Mouse (Mus musculus): ENCODE results near the gene Cul9.

DNA sequence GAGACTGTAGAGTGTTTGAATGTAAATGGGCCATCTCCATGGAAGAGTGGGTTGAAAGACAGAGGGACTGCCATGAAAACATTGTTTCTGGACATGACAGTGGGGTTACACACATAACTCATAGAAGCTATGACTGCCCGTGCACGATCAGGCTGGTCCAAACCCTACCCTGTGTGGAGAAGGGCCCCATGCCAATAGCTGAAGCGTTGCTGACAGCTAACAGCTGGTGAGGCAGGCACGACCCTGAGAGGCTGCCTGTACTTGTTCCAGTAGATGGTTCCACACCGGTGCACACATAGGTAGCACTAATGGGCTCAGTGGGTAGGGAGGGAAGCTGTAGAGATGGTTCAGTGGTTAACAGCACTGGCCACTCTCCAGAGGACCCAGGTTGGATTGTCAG lies 50.7 kb downstream of the Cul9 start:
- TF ChIP-seq HCFC1 (IDR thresholded peaks at IDR 0.05; ENCODE audit: borderline replicate concordance, insufficient read depth, low read length) (no peak), ZNF384 (IDR thresholded peaks at IDR 0.05; ENCODE audit: low read depth, low read length) (no peak), CHD2 (IDR thresholded peaks at IDR 0.05; ENCODE audit: low read depth, low read length) (no peak), ZC3H11A (IDR thresholded peaks at IDR 0.05; ENCODE audit: borderline replicate concordance, low read depth, low read length) (no peak)

All from ES-E14 (cell line).